Mouse (Mus musculus) E14TG2a.4 (cell line): ENCODE data around the gene Mettl21a.

ENCODE experiments used
- CTCF ChIP-seq: conservative IDR thresholded peaks from 2 replicates; pipeline ENCODE4 v1.5.1; 2014; ENCODE audit warnings: low read length
- POU5F1 ChIP-seq: IDR thresholded peaks from 2 replicates; pipeline ENCODE4 v1.6.1; 2014; ENCODE audit warnings: low read length, borderline replicate concordance

- TF ChIP-seq CTCF (no peak), POU5F1 (no peak)
These were observed 1.2 kb upstream of the Mettl21a start for GRCm38 (mm10) chr1:64618226-64618625.
